Mouse (Mus musculus): ENCODE measurements around the gene Larp4. TPM values are rescaled to one million over a fixed set of nuclear protein-coding genes. Genes with fewer than 3 reads are reported as not detected.

The Larp4 gene
- total and polyA plus RNA-seq, 3 experiments, result 168 to 216 (median 193) TPM

- TF ChIP-seq RAD21 (IDR thresholded peaks at IDR 0.05; ENCODE audit: low read depth, low read length), result no peak
- TF ChIP-seq MAX (IDR thresholded peaks at IDR 0.05; ENCODE audit: low read length), result peak; percentile 86; the same call in 1 of the 2 replicates
- peak; percentile 76 for TF ChIP-seq RCOR1 (IDR thresholded peaks at IDR 0.05; ENCODE audit: low read depth, low read length)
- peak; percentile 53 for TF ChIP-seq ETS1 (IDR thresholded peaks at IDR 0.05; ENCODE audit: low read depth, low read length)
- peak; percentile 90 for TF ChIP-seq ZMIZ1 (IDR thresholded peaks at IDR 0.05; ENCODE audit: low read depth, low read length)
- TF ChIP-seq TAL1 (IDR thresholded peaks at IDR 0.05; ENCODE audit: low read length), result no peak
- peak; percentile 88 for TF ChIP-seq MYC (IDR thresholded peaks at IDR 0.05; ENCODE audit: low read depth, low read length)
- peak; percentile 99 for TF ChIP-seq POLR2AphosphoS2 (IDR thresholded peaks at IDR 0.05; ENCODE audit: low read length)
- peak; percentile 99 for TF ChIP-seq MAZ (IDR thresholded peaks at IDR 0.05; ENCODE audit: low read depth, low read length)
- no peak for TF ChIP-seq E2F4 (IDR thresholded peaks at IDR 0.05; ENCODE audit: borderline replicate concordance, low read depth, low read length)
- peak; percentile 87 for TF ChIP-seq ELF1 (IDR thresholded peaks at IDR 0.05; ENCODE audit: low read depth, low read length)
- peak in 1 of 2 experiments; percentile 27; a peak in 1 of 4 replicates for TF ChIP-seq EP300 (IDR thresholded peaks at IDR 0.05; ENCODE audit: low read depth in 1 of 2, low read length in 2 of 2)
- no peak for TF ChIP-seq MYB (IDR thresholded peaks at IDR 0.05; ENCODE audit: low read depth, low read length)
Measured at GRCm38 (mm10) chr15:99972361-99972988, 2.6 kb downstream of the Larp4 start (continued).

- H3K36me3 ChIP-seq (ENCODE audit: control insufficient read depth in 1 of 2, insufficient read depth in 2 of 2, low read length in 2 of 2), result peaks cover 0 to 42% of the 10 kb centered on the region in 2 experiments; a peak in 3 of 4 replicates
- TF ChIP-seq TBP (IDR thresholded peaks at IDR 0.05; ENCODE audit: low read depth, low read length) (no peak), POLR2A (IDR thresholded peaks at IDR 0.05; ENCODE audit: control insufficient read depth in 1 of 2, insufficient read depth in 1 of 2, low read depth in 1 of 2, low read length in 2 of 2, poor library complexity in 1 of 2) (peak in 1 of 2 experiments; percentile 16; a peak in 1 of 4 replicates), CHD2 (IDR thresholded peaks at IDR 0.05; ENCODE audit: low read length) (no peak), CHD1 (IDR thresholded peaks at IDR 0.05; ENCODE audit: low read depth, low read length) (no peak), USF1 (IDR thresholded peaks at IDR 0.05; ENCODE audit: low read depth, low read length) (peak; percentile 63; the same call in 1 of the 2 replicates), MAX (IDR thresholded peaks at IDR 0.05; ENCODE audit: low read length) (peak; percentile 84), ZNF384 (IDR thresholded peaks at IDR 0.05; ENCODE audit: low read depth, low read length) (peak; percentile 67; the same call in 1 of the 2 replicates), CTCF (IDR thresholded peaks at IDR 0.05 in 2 of 3, conservative IDR thresholded peaks at IDR 0.05 in 1 of 3; ENCODE audit: control insufficient read depth in 1 of 3, insufficient read depth in 1 of 3, low read depth in 2 of 3, low read length in 3 of 3, poor library complexity in 1 of 3, severe bottlenecking in 1 of 3) (no peak; a peak in 1 of 6 replicates), UBTF (IDR thresholded peaks at IDR 0.05; ENCODE audit: borderline replicate concordance, insufficient read depth, low read depth, low read length) (0 out of 2 replicates have a peak, but pooled peaks have one; percentile 77), ZC3H11A (IDR thresholded peaks at IDR 0.05; ENCODE audit: low read depth, low read length) (no peak), E2F4 (IDR thresholded peaks at IDR 0.05; ENCODE audit: borderline replicate concordance, low read depth, low read length) (peak; percentile 51; the same call in 1 of the 2 replicates), ELF1 (IDR thresholded peaks at IDR 0.05; ENCODE audit: low read depth, low read length) (no peak), RCOR1 (IDR thresholded peaks at IDR 0.05; ENCODE audit: low read depth, low read length) (0 out of 2 replicates have a peak, but pooled peaks have one; percentile 7), NRF1 (IDR thresholded peaks at IDR 0.05; ENCODE audit: insufficient read depth, low read depth, low read length, poor library complexity, severe bottlenecking) (peak; percentile 61; the same call in 1 of the 2 replicates), GABPA (IDR thresholded peaks at IDR 0.05; ENCODE audit: low read depth, low read length) (no peak), MXI1 (IDR thresholded peaks at IDR 0.05; ENCODE audit: low read depth, low read length) (peak; percentile 98), RAD21 (IDR thresholded peaks at IDR 0.05; ENCODE audit: low read depth, low read length) (no peak), ZKSCAN1 (IDR thresholded peaks at IDR 0.05; ENCODE audit: low read depth, low read length) (no peak), SIN3A (IDR thresholded peaks at IDR 0.05; ENCODE audit: low read length) (peak; percentile 8)
- peak overlapping the region; percentile 61 to 98 for H3K4me3 ChIP-seq (ENCODE audit: control insufficient read depth in 1 of 2, insufficient read depth in 1 of 2, low read depth in 2 of 2, low read length in 2 of 2)
- peaks cover 49% of the 10 kb centered on the region for H3K79me2 ChIP-seq (ENCODE audit: control insufficient read depth, insufficient read depth, low read length, poor library complexity)
- peak; percentile 92 for DNase-seq (ENCODE audit: low read depth, low spot score)
- H3K4me1 ChIP-seq (ENCODE audit: control insufficient read depth in 1 of 2, insufficient read depth in 2 of 2, low read length in 2 of 2), result peaks cover 12 to 19% of the 10 kb centered on the region in 2 experiments
- peak overlapping the region; percentile 89 for H3K27ac ChIP-seq (ENCODE audit: control insufficient read depth, low read depth, low read length)
- H3K9ac ChIP-seq (ENCODE audit: control insufficient read depth, low read depth, low read length, poor library complexity, severe bottlenecking), result peak overlapping the region; percentile 99
- H3K27me3 ChIP-seq (ENCODE audit: control insufficient read depth in 1 of 2, insufficient read depth in 2 of 2, low read length in 2 of 2), result peaks cover 0 to 3% of the 10 kb centered on the region in 2 experiments; a peak in 1 of 4 replicates
- H3K9me3 ChIP-seq (replicated peaks; ENCODE audit: insufficient read depth, low read length), result no peaks in the 10 kb centered on the region
Measured at GRCm38 (mm10) chr15:99972989-99973911, 3.4 kb downstream of the Larp4 start.

All from MEL (cell line).